Mouse (Mus musculus): ENCODE measurements around the gene Wscd2.

The Wscd2 gene

GRCm38 (mm10) chr5:113490033-113490432, at the start of gene Wscd2:
Gene Wscd2, plus strand, starts transcription at chr5:113490333.
- DNase-seq (ENCODE audit: low spot score), result no peak

DNA sequence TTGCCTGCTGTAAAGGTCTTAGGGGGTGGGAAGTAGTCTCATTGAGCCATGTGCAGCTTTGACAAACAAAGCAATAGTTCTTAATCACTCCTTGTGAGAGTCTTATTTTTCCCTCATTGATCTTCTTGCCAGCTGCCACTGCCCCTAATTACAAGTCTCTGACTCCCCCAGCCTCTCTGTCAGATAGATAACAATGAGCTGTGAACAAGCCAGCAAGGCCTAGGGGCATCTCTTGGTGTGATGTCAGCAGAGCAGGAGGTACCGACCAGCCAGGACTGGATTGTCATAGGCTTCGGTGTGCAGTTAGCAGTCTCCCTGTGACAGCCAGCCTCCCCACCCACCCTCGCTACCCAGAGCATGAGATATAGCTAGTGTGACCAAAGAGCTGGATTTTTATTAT, 48.0 kb upstream of the Wscd2 start:
- no peak for DNase-seq (ENCODE audit: low spot score)

DNA sequence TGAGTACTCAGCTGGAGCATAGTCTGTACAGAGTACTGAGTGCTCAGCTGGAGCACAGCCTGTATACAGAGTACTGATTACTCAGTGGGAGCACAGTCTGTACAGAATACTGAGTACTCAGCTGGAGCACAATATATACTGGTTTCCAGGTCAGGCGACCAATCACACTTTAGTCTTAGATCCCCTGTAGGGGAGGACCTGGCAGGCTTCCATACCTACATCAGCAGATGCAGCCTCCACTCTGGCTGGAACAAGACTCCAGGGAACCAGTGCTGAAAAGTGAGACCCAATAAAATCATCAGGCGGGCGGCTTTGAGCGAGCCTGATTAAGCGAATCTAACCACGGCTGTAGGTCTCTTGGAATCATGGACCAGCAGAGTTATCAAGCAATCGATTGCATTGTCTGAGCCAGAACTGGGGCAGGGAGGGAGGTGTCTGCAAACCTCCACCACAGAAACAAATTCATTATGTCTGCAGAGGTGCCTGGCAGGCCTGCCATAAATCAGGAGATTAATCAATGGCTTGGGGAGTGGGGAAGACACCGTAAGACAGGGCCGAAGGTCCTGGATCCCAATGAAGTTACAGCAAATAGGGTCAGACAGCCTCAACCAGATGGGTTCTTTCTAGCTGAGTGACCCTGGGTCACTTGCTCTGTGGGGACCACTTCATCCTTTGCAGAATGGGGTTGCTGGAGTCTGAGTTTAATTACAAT, 42.0 kb upstream of the Wscd2 start:
- no peak for DNase-seq (ENCODE audit: low spot score)

DNA sequence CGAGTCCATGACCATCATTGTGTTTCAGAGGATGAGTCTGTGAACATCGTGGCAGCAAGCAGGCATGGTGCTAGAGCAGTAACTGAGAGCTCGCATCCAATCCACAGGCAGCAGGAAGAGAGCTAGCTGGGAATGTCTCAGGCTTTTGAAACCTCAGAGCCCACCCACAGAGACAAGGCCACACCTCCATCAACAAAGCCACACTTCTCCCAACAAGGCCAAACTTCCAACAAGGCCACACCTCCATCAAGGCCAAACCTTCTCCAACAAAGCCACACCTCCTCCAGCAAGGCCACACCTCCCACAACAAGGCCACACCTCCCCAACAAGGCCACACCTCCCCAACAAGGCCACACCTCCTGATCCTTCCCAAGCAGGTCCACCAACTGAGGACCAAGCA, 40.8 kb upstream of the Wscd2 start:
- no peak for DNase-seq (ENCODE audit: low spot score)

- no peak for DNase-seq (ENCODE audit: low spot score)
Observed at GRCm38 (mm10) chr5:113452691-113453090, 37.4 kb upstream of the Wscd2 start.

DNA sequence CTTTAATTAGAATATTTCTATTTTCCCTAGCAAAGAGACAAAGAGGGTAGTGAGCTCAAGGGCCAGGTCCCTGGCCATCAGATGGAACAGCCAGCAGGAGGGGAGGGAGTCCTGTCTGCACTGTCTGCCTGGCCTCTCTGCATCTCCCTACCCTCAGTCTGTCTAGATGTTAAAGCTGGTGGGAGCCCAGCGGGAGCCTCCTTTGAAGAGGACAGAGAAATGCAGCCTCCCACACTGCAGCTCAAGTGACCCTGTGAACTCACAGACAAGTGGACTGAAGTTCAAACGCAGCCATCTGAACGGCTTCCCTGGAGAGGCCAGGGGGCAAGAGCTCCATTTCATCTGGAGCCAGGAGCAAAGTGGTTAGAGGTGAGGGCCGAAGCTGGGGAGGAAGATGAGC, 36.8 kb upstream of the Wscd2 start:
- no peak for DNase-seq (ENCODE audit: low spot score)

- DNase-seq (ENCODE audit: low spot score), result no peak
Observed at GRCm38 (mm10) chr5:113456020-113456419, 34.1 kb upstream of the Wscd2 start.

GRCm38 (mm10) chr5:113456756-113457155, 33.4 kb upstream of the Wscd2 start:
- no peak for DNase-seq (ENCODE audit: low spot score)

- DNase-seq (ENCODE audit: low spot score), result no peak
Observed at GRCm38 (mm10) chr5:113457260-113457659, 32.9 kb upstream of the Wscd2 start.

DNA sequence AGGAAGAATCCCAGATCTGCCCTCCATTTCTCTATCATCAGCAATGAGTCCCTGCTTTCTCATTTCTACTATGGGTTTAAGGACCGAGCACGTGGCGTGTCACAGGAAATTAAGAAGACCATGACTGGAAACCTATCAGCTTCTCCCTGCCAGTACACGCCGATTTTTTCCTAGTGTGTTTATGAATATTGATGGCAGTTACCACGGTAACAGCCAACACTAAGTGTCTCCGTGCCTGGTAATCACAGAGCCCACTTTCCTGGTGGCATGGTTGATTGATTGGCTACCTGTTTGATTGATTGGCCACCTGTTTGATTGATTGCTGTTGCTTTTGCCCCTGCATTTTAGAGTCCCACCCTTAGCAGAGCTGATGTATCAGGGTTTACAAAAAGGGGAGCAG, 30.2 kb upstream of the Wscd2 start:
- DNase-seq (ENCODE audit: low spot score), result no peak

- DNase-seq (ENCODE audit: low spot score), result no peak
Observed at GRCm38 (mm10) chr5:113461582-113461981, 28.6 kb upstream of the Wscd2 start.

DNA sequence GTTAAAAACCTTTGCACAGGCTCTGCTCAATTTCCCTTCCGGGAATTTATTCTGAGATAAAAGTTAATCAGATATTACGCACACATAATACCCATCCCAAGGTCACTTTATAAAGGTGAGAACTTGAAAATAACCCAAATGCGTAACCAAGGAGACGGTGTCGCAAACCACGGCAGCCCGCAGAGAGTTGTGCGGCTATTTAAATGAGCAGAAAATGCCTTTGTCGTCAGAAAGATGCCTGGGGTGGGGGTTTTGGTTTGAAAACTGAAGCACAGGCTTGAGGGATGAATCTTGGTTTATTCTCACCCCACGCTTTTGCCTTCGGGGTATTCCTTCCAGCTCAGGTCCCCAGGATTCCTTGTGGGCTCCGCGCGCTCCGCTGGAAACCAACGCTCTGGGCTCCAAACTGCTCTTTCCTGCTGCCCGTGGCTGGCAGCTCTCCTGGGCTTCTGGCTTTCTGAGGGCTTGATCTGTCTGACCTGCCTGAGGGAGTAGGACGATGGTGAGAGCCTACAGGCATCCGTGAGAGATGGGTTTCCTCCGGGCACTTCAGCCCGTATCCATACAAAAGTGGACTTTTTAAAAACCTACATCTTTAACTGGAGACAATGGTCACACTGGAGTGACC, 28.0 kb upstream of the Wscd2 start:
- DNase-seq (ENCODE audit: low spot score), result no peak

- DNase-seq (ENCODE audit: low spot score), result no peak
Observed at GRCm38 (mm10) chr5:113464731-113465130, 25.4 kb upstream of the Wscd2 start.

DNA sequence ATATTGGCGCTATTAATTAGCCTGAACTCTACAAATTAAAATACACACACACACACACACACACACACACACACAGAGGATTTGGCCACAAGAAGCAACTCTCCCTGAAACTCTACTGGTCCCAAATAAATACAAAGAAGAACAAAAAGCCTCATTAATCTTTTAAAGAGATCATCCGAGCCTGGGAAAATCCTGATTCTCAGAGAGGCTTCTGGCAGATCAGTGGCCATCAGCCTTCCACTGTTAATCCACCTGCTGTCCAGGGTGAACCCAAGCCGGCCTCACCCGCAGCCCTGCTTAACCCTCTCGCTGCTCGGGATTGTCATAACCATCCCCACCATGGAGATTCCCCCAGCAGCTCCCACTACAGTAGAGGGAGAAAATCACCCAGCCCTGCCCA, 23.6 kb upstream of the Wscd2 start:
- DNase-seq (ENCODE audit: low spot score), result no peak

DNA sequence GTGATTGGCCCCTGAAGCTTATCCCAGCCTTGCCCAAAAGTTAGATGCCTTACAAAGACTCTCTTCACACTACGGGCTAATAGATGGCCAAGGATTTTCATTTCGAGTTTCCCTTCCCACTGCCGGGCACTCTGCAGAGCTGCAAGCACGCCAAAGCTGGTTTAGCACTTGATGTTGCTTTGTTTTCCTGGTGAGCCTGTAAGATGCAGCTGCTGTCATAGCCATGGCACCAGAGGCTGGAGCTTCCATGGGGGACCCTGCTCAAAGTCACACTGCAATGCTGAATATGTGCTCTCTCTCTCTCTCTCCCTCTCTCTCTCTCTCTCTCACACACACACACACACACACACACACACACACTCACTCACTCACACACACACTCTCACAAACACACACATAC, 23.1 kb upstream of the Wscd2 start:
- DNase-seq (ENCODE audit: low spot score), result no peak

DNA sequence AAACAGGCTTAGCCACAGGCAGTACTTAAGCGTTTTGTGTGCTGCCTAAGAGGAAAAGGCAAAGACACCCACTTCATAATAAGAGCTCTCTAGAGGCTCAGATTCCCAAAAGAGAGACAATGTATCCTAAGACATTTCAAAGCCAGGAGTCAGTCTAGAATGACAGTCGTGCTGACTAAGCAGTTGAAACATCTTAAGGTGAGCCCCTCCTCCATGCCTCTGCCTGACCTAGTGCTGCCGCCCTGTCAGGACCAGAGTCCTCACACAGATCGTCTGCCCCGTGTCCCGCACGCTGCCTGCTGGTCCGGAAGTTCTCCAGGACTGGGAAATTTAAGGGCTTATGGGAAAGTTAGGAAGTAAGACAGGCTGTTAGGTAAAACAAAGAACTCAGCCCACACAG, 22.4 kb upstream of the Wscd2 start:
- DNase-seq (ENCODE audit: low spot score), result no peak

DNA sequence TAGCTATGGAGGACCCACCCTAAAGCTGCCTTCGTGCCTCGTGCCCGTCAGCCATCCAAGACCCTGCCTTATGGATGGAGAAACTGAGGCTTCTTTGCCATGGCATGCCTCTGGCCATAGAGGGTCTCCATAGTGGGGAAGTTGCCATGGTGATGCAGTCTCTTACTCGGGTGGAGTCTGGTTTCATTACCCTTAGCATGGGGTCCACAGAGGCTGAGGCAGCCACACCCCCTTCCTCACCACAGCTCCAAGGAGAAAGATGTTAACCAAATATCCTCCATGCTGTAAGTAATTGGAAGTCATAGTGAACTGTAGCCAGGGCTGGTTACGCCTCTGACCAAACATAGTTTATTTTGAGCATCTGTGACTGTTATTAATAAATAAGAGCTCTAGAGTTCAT, 21.5 kb upstream of the Wscd2 start:
- no peak for DNase-seq (ENCODE audit: low spot score)

GRCm38 (mm10) chr5:113469231-113469630, 20.9 kb upstream of the Wscd2 start:
- no peak for DNase-seq (ENCODE audit: low spot score)

GRCm38 (mm10) chr5:113469826-113470225, 20.3 kb upstream of the Wscd2 start:
- DNase-seq (ENCODE audit: low spot score), result no peak

- peak; percentile 16 for DNase-seq (ENCODE audit: low spot score)
Observed at GRCm38 (mm10) chr5:113471417-113471816, 18.7 kb upstream of the Wscd2 start.

GRCm38 (mm10) chr5:113472339-113472738, 17.8 kb upstream of the Wscd2 start:
- DNase-seq (ENCODE audit: low spot score), result no peak

DNA sequence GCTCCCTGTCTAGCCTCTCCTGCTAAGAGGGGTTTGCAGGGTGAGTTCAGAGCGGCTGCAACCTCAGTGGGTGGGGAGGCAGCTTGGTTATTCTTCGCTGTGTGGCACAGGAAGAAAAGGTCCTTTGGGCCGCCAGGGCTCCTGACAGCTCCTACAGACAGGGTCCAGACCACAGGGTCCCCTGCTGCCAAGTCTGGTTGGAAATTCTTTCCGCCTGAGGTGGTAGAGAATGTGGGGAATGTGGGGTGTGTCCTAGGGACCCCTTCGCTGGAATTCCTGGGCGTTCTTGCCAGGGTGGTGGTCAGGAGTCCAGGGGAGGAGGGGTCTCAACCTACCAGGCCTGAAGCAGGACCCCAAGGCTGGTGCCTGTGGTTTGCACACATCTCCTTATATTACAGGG, 13.3 kb upstream of the Wscd2 start:
- DNase-seq (ENCODE audit: low spot score), result no peak

- no peak for DNase-seq (ENCODE audit: low spot score)
Observed at GRCm38 (mm10) chr5:113479075-113479474, 11.1 kb upstream of the Wscd2 start.

GRCm38 (mm10) chr5:113480451-113480850, 9.7 kb upstream of the Wscd2 start:
- DNase-seq (ENCODE audit: low spot score), result no peak
